Mouse (Mus musculus): ENCODE measurements around the gene Galns. TPM values are rescaled to one million over a fixed set of nuclear protein-coding genes. Genes with fewer than 3 reads are reported as not detected.
A peak's percentile ranks its signal among the peaks of the same experiment; 100 is the strongest.

The Galns gene
- polyA plus RNA-seq, 1 experiment from 2014 or later = 6.7 TPM

DNA sequence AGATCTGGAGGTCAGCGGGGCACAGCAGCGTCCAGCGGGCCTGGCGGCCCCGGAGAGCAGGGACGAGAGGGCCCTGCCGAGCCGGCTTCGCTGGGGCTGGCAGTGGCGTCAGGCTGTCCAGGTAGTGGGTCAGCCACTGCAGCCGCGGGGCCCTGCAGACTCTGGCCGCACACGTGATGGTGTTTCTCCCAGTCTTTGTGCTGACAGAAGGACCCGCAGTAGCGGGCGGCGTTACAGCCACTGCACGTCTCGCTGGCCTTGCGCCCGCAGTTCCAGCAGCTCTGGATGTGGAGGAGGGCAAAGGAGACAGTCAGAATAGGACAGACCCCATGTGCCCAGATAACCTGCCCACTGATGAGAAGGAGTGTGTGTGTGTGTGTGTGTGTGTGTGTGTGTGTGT lies 19.4 kb upstream of the Galns start:
- H3K27ac ChIP-seq (replicated peaks) = 0 out of 2 replicates have a peak overlapping the region, but pooled peaks have one; percentile 2
- WGBS = 60% methylated on average over 22 of the region's 22 CpGs
- no peaks in the 10 kb centered on the region for H3K4me1 ChIP-seq
- H3K36me3 ChIP-seq = peaks cover 46% of the 10 kb centered on the region
- ATAC-seq (ENCODE audit: low FRiP score) = no peak
- no peak overlapping the region for H3K4me3 ChIP-seq (replicated peaks)
- no peaks in the 10 kb centered on the region for H3K9me3 ChIP-seq (replicated peaks)
- no peaks in the 10 kb centered on the region for H3K27me3 ChIP-seq (replicated peaks)
- no peak overlapping the region for H3K9ac ChIP-seq (replicated peaks)
- H3K4me2 ChIP-seq = no peak overlapping the region

DNA sequence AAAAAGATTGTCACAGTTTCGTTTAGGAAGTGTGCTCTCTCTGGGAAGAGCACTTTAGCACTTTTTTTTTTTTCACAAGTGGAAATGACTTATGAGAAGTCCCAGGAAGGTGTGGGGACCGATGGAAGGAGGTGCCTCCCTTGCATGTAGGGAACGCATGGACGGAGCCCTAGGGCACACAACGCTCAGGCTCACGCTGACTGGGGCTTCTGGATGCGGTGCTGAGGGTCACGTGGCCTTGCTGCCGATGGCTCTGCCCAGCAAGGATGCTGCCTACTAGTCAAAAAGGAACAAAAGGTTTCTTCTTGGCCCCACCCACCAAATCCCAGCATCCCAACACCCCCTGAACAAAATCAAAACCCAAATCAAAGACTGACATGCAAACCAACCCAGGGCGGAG lies 18.1 kb upstream of the Galns start:
- no peak overlapping the region for H3K27ac ChIP-seq (replicated peaks)
- no peaks in the 10 kb centered on the region for H3K9me3 ChIP-seq (replicated peaks)
- no peak for ATAC-seq (ENCODE audit: low FRiP score)
- H3K27me3 ChIP-seq (replicated peaks) = no peaks in the 10 kb centered on the region
- no peaks in the 10 kb centered on the region for H3K4me1 ChIP-seq
- WGBS = 29% methylated on average over 10 of the region's 10 CpGs
- no peak overlapping the region for H3K9ac ChIP-seq (replicated peaks)
- H3K4me2 ChIP-seq = no peak overlapping the region
- H3K36me3 ChIP-seq = peaks cover 33% of the 10 kb centered on the region
- no peak overlapping the region for H3K4me3 ChIP-seq (replicated peaks)

DNA sequence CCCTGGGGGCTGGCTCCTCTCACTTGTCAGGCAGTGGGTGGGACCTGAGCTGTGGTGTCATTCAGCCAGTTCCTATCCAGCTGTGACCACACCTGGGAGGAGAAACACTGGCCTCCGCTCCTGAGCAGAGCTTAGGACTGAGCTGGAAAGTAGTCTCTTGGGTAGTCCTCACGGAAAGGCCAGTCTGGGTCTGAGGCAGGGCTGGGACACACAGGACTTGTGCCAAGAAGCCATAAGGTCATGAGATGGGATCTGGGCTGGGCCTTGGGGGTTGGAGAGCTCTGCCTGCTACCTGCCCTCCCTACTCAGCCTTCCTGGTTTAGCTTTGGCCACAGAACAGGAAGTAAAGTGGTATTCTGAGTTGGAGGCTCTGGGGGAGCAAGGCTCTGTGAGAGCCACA lies 15.6 kb upstream of the Galns start:
- H3K27me3 ChIP-seq (replicated peaks) = no peaks in the 10 kb centered on the region
- H3K4me2 ChIP-seq = no peak overlapping the region
- H3K9ac ChIP-seq (replicated peaks) = no peak overlapping the region
- H3K4me1 ChIP-seq = 0 out of 2 replicates have a peak, but pooled peaks cover 3% of the 10 kb centered on the region
- H3K9me3 ChIP-seq (replicated peaks) = no peaks in the 10 kb centered on the region
- WGBS = 84% methylated on average over 2 of the region's 2 CpGs
- no peak overlapping the region for H3K27ac ChIP-seq (replicated peaks)
- ATAC-seq (ENCODE audit: low FRiP score) = no peak
- no peak overlapping the region for H3K4me3 ChIP-seq (replicated peaks)
- peaks cover 13% of the 10 kb centered on the region for H3K36me3 ChIP-seq

DNA sequence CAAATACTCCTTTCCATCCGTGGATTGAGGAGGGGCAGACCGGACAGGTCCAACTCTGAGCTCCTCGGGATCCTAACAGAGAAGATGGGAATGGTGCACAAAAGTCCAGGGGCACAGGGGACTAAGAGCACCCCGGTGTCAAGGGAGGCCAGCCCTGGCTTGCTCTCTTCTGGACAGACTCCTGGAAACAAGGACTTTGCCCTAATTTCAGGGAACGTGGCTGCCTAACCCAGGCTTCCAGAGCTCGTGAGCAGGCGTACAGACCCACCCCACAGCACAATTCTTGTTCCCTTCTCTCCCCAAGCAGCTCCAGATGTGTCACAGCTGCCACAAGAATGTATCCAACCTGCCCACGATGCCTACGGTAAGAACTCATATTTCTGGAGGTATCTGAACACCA lies 14.5 kb upstream of the Galns start:
- no peaks in the 10 kb centered on the region for H3K9me3 ChIP-seq (replicated peaks)
- no peak overlapping the region for H3K4me3 ChIP-seq (replicated peaks)
- H3K36me3 ChIP-seq = peaks cover 13% of the 10 kb centered on the region
- ATAC-seq (ENCODE audit: low FRiP score) = no peak
- H3K27ac ChIP-seq (replicated peaks) = no peak overlapping the region
- no peak overlapping the region for H3K4me2 ChIP-seq
- WGBS = 79% methylated on average over 9 of the region's 9 CpGs
- H3K27me3 ChIP-seq (replicated peaks) = no peaks in the 10 kb centered on the region
- H3K9ac ChIP-seq (replicated peaks) = no peak overlapping the region
- H3K4me1 ChIP-seq = 0 out of 2 replicates have a peak, but pooled peaks cover 3% of the 10 kb centered on the region

DNA sequence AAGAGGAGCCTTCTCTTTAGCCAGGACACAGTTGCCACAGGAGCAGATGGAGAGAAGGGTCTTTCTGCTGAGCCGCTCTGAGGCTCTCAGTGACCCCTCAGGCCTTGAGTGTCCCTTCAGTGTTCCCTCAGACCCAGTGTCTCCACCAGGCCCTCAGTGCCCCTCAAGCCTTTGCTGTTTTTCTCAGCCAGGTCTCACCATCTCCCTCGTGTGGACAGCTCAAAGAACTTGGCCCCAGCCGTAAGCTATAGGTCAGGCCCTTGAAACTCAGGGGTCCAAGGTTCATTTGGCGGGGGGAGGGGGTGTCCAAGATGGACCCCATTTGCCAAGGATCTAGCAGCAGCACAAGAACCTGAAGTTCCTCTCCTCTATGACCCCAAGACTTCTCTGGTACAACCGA lies 13.4 kb upstream of the Galns start:
- no peak overlapping the region for H3K27ac ChIP-seq (replicated peaks)
- H3K4me3 ChIP-seq (replicated peaks) = no peak overlapping the region
- H3K9me3 ChIP-seq (replicated peaks) = no peaks in the 10 kb centered on the region
- H3K27me3 ChIP-seq (replicated peaks) = no peaks in the 10 kb centered on the region
- 0 out of 2 replicates have a peak, but pooled peaks cover 3% of the 10 kb centered on the region for H3K4me1 ChIP-seq
- H3K4me2 ChIP-seq = no peak overlapping the region
- ATAC-seq (ENCODE audit: low FRiP score) = no peak
- 76% methylated on average over 5 of the region's 5 CpGs for WGBS
- no peak overlapping the region for H3K9ac ChIP-seq (replicated peaks)
- peaks cover 5% of the 10 kb centered on the region; the same call in 1 of the 2 replicates for H3K36me3 ChIP-seq

DNA sequence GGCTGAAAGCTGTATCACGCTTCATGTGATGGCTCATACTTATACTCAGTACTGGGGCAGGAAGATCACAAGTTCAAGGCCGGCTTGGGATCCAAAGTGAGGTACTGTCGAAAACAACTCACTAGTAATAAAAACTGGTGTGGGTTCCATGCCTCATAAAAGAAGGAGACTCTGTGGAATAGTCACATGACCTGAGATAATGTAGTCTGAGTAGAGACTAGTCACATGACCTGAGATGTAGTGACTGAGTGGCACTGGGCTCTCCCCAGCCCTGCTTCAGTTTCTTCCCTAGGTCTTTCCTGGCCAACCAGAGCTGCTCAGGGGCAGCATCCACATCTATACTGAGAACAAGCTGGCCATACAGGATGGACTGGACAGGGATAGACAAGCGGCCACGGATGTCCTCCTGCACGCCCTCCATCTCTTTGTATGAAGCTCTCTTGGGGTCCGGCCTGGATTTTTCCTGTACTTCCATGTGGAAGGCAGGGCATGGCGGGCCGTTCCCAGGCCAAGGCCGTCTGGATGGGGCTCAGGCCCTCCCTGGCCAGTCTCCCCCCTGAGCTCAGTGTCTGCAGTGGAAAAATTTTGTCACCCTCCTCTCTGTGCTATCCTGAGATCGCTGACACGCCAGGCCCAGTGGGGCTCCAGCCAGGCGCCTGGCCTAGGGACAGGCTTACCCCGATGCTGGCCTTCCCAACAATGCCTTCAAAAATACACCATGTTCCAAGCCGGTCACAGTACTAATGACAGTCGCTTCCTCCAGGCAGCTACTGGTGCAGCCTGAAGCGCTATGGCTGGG lies 12.8 kb upstream of the Galns start:
- no peaks in the 10 kb centered on the region for H3K27me3 ChIP-seq (replicated peaks)
- ATAC-seq (ENCODE audit: low FRiP score) = no peak
- WGBS = 86% methylated on average over 17 of the region's 17 CpGs
- H3K36me3 ChIP-seq = no peaks in the 10 kb centered on the region
- no peaks in the 10 kb centered on the region for H3K9me3 ChIP-seq (replicated peaks)
- H3K4me3 ChIP-seq (replicated peaks) = no peak overlapping the region
- H3K4me1 ChIP-seq = 0 out of 2 replicates have a peak, but pooled peaks cover 3% of the 10 kb centered on the region
- H3K4me2 ChIP-seq = no peak overlapping the region
- H3K27ac ChIP-seq (replicated peaks) = no peak overlapping the region
- H3K9ac ChIP-seq (replicated peaks) = no peak overlapping the region

DNA sequence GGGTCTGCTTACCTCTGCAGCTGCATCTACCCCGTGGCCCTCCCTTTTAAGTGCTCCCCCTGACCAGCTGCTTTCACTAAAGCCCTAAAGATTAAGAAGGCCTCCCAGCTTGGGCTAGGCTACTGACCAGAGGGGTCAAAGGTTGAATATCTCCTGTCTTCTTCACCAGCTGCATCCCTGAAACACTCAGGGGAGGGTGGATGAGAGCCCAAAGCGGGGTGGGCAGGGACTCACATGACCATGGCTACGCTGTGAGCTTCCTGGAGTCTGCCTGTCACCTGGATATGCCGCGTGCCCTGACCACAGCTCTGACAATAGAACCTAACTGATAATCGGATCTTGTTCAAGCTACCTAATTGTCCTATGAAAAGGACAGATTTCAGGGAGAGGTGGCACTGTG lies 11.5 kb upstream of the Galns start, which contains the start of gene Pabpn1l:
TSS of gene Pabpn1l (minus strand) at position 13 of the 400 bp plus-strand sequence.
- no peaks in the 10 kb centered on the region for H3K27me3 ChIP-seq (replicated peaks)
- no peaks in the 10 kb centered on the region for H3K36me3 ChIP-seq
- 76% methylated on average over 6 of the region's 6 CpGs for WGBS
- no peak within 1 kb of the TSS for H3K4me2 ChIP-seq
- H3K27ac ChIP-seq (replicated peaks) = no peak within 1 kb of the TSS
- no peak within 1 kb of the TSS for H3K9ac ChIP-seq (replicated peaks)
- H3K9me3 ChIP-seq (replicated peaks) = no peaks in the 10 kb centered on the region
- H3K4me1 ChIP-seq = peaks cover 11% of the 10 kb centered on the region
- H3K4me3 ChIP-seq (replicated peaks) = no peak within 1 kb of the TSS
- ATAC-seq (ENCODE audit: low FRiP score) = no peak

DNA sequence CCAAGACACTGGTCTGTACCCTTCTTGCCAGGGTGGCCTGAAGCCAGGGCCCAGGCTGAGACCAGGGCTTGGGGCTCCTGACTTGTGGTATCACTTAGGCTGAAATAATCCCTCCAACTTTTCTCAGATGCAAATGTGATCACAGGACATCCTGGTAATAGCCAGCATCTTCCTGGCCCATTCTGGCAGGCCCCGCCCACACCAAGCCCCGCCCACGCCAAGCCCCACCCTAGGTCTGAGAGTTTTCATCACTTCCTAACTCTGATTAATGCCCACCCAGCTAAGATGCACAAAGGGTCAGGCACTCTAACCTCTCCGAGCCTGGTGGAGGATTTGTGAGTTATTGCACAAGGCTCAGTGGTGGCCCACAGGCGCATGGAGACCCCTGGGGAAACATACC lies 9.2 kb upstream of the Galns start:
- 41% methylated on average over 5 of the region's 5 CpGs for WGBS

DNA sequence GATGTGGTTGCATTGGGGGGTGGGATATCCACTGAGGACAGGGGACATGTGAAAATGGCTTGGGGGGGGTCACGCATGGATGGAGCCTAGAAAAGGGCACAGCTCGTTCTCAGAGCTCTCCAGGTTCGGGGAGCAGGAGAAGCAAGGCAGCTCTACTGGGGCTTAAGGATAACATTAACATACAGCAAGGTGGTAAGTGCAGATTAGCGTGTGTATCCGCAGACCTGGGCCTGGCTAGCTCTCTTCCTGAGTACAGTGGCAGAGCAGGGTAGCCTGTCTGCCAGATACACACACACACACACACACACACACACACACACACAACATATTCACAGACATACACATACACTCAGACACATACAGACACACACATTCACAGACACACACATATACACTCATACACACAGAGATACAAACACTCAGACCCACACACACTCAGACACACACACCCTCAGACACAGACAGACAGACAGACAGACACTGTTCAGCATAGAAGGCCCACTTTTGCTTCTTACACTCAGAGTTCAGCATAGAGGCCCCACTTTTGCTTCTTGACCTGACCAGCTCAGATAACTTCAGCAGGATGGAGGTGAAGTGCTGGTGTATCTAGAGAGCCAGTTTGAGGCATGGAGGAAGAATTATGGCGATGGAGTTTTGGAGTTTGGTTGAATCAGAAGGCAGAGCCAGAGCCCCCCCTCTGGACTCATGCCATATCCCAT lies 7.6 kb upstream of the Galns start:
- Histone ChIP-seq H3K9ac (replicated peaks) (no peak overlapping the region), H3K4me1 (peaks cover 8% of the 10 kb centered on the region), H3K9me3 (replicated peaks) (no peaks in the 10 kb centered on the region), H3K4me2 (no peak overlapping the region), H3K27me3 (replicated peaks) (no peaks in the 10 kb centered on the region), H3K4me3 (replicated peaks) (no peak overlapping the region), H3K36me3 (peaks cover 6% of the 10 kb centered on the region; the same call in 1 of the 2 replicates), H3K27ac (replicated peaks) (no peak overlapping the region)
- no peak for ATAC-seq (ENCODE audit: low FRiP score)
- 84% methylated on average over 6 of the region's 6 CpGs for WGBS

More for the DNA sequence above, 9.2 kb upstream of the Galns start:
- H3K27me3 ChIP-seq (replicated peaks) = no peaks in the 10 kb centered on the region
- no peak overlapping the region for H3K27ac ChIP-seq (replicated peaks)
- H3K36me3 ChIP-seq = peaks cover under 1% of the 10 kb centered on the region; the same call in 1 of the 2 replicates
- H3K4me2 ChIP-seq = no peak overlapping the region
- no peaks in the 10 kb centered on the region for H3K9me3 ChIP-seq (replicated peaks)
- no peak overlapping the region for H3K9ac ChIP-seq (replicated peaks)
- ATAC-seq (ENCODE audit: low FRiP score) = no peak
- H3K4me1 ChIP-seq = peaks cover 11% of the 10 kb centered on the region
- H3K4me3 ChIP-seq (replicated peaks) = no peak overlapping the region

DNA sequence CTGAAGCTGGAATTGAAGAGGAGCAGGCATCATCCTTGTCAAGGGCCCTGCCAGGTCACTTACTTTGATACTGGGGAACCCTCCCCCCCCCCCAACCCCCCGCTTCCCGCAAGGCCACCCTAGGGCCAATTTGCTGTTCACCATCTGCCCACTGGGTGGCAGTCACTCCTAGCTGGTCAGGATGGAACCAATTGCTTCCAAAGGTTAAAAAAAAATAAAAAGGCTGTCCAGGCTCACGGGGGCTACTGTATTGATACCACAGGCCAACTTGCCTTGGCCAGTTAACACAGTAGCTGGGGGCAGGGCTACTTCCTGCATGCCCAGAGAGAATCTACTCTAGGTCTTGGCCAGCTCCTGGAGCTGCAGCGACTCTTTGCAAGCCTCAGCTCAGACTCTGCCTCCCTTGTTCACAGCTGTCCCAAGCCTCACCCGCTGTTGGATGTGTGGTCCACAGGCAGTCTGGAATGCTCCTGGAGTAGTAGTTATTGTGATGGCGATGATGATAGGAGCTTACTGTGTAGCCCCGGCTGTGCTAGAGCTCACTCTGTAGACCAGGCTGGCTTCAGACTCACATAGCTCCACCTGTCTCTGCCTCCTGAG lies 6.8 kb upstream of the Galns start:
- 31% methylated on average over 5 of the region's 7 CpGs for WGBS
- Histone ChIP-seq H3K4me1 (peaks cover 11% of the 10 kb centered on the region), H3K36me3 (peaks cover 6% of the 10 kb centered on the region; the same call in 1 of the 2 replicates), H3K27ac (replicated peaks) (peak overlapping the region; percentile 54; the same call in 1 of the 2 replicates), H3K9me3 (replicated peaks) (no peaks in the 10 kb centered on the region), H3K9ac (replicated peaks) (no peak overlapping the region), H3K27me3 (replicated peaks) (no peaks in the 10 kb centered on the region), H3K4me2 (peak overlapping the region; percentile 22; the same call in 1 of the 2 replicates), H3K4me3 (replicated peaks) (no peak overlapping the region)
- no peak for ATAC-seq (ENCODE audit: low FRiP score)

DNA sequence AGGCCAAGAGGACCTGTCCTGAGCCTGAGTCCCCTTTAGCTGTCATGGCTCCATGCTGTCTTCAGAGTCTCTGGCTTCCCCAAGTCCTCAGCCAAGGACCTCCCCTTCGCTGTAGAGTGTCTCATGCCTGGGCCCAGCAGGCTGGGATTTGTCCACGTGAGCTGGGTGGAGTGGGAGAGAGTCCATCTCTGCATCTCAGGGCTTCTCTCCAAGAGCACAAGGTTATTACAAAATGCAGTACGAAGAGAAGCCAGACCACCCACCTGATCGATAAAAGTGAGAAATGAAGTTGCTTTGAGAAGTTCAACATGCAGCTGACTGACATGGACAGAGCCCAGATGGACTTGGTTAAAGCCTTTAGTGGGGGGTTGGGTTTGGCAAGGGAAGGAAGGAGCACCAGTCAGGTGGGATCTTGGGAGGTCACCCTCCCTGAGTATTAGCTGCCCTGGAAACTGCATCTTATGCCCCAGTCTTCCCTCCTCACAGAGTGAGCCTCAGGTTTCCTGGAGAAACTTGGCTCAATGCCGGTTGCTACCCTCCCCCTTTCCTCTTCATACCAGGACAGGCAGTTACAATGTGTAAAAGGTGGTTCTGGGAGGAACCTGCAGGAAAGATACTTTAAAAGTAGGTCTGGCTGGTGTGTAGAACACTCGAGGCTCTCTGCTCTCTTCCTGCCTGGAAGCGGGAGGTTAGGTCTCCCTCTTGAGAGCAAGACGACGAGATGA lies 5.1 kb upstream of the Galns start:
- Histone ChIP-seq H3K9me3 (replicated peaks) (no peaks in the 10 kb centered on the region), H3K27ac (replicated peaks) (no peak overlapping the region), H3K27me3 (replicated peaks) (no peaks in the 10 kb centered on the region), H3K4me3 (replicated peaks) (no peak overlapping the region), H3K9ac (replicated peaks) (no peak overlapping the region), H3K4me2 (no peak overlapping the region), H3K4me1 (peaks cover 23% of the 10 kb centered on the region), H3K36me3 (peaks cover 6% of the 10 kb centered on the region; the same call in 1 of the 2 replicates)
- 78% methylated on average over 9 of the region's 9 CpGs for WGBS
- ATAC-seq (ENCODE audit: low FRiP score) = no peak
